Mouse (Mus musculus): ENCODE results near the gene Sgms2. TPM values are rescaled to one million over a fixed set of nuclear protein-coding genes. Genes with fewer than 3 reads are reported as not detected.

The Sgms2 gene
- 1 to 10 TPM; 2.0 to 2.7 TPM for total RNA-seq (2021)
- long read RNA-seq, experiment 1, partial matches to known transcripts: 0 of 3 reads
- long read RNA-seq, experiment 1, other reads (novel, unspliced or antisense): 3 of 3 reads
- long read RNA-seq, experiment 2, partial matches to known transcripts: 0 of 3 reads
- long read RNA-seq, experiment 2, other reads (novel, unspliced or antisense): 3 of 3 reads

DNA sequence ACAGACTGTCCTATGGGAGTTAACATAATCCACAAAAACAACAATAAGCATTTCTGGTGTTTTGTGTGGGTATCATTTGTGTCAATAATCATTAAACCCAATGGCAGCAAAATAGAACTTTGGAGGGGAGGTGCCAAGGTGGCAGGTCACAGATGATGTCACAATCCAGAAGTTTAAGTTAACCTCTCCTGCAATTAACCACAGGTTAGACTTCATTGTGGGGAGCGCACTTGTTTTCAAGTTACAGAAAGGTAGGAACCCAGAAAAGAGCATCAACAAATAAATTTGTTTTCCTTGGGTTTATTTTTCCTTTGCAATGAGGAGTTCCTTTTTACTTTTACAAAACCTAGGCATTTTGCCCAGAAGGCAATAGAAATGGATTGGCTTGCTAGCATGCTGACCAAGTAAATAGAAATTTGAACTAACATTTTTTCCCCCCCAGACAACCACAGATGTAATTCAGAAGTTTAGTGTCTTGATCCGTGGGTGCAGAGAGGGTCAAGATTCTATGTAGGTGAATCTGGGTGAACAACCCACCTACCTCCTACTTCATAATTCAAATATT lies at the start of gene Sgms2:
TSS of gene Sgms2 (minus strand) at position 51 of the 565 bp plus-strand sequence.
- no peak for DNase-seq
- intact Hi-C loops (cut with DNase I): no loop called here

DNA sequence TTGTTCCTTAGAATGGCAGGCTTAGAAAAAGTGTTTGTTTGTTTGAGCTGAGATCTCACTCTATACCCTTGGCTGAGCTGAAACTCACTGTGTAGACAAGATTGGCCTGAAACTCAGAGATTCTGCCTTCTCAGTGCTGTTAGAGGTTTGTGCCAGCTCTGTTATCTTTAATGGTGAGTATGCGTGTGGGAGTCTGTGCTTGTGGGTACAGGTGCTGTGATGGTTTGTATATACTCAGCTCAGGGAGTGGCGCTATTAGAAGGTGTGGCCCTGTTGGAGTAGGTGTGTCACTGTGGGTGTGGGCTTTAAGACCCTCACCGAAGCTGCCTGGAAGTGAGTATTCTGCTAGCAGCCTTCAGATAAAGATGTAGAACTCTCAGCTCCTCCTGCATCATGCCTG lies 34.0 kb upstream of the Sgms2 start:
- DNase-seq: no peak
- intact Hi-C loops (cut with DNase I): no loop called here

DNA sequence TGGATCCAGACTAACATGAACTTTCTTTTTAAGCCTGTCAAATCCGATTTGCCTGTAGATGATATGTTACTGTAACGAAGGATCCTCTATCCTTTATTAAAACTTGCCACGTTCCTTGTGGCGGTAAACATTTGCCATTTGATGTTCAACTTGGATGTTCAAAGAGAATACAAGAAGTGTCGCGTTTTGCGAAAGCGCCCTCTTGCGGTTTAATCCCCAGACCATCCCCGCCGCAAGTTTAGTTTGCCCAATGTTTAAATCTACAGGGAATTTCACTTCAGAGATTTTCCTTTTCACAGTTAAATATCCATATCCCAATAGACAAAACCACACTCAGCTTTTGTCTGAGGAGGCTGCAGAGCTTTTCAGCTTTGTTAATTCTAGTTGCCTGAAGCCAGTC lies 33.6 kb upstream of the Sgms2 start:
- intact Hi-C loops (cut with DNase I): loop anchor here (1.0 kb wide), 1 partner anchor 203 kb away; no protein-coding TSS in a partner anchor
- peak; percentile 55 to 66 for DNase-seq

DNA sequence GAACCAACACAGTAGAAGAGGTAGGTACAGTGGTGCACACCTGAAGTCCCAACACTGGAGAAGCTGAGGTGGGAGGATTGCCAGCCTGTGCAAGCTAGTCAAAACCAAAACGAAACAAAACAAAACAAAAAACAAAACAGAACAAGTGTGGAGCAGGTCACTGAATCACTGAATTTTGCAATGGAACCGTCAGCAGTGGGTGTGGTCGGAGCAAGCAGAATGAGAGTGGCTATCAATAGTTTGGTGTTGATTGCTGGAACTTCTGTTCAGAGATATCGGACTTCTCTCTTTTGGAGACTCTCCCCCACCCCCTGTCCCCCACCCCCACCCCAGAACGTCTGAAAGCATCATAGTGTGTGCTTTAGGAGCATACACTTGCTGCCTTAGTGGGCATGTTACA lies 33.0 kb upstream of the Sgms2 start:
- intact Hi-C loops (cut with DNase I): loop anchor here (1.0 kb wide), 1 partner anchor 203 kb away; no protein-coding TSS in a partner anchor

DNA sequence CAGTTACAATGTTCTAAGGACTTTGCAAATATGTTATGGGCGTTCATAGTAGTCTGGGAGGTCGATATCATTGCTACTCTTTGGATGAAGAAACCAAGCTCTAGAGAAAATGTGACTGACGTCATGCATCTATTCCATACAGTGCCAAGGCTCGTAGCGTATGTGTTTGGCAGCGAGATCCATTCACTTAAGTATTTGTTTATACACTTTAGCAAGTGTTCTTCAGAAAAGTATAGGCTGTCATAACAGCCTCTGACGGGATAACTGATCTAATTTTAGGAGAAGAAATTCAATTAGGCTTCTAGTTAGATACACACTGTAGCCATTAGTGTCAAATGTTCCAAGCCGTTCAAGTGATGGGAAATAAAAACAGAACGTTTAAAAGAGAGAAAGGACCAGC lies 32.5 kb upstream of the Sgms2 start:
- intact Hi-C loops (cut with DNase I): loop anchor here (1.0 kb wide), 1 partner anchor 202 kb away; no protein-coding TSS in a partner anchor
- DNase-seq: no peak

More for the DNA sequence above, 33.0 kb upstream of the Sgms2 start:
- DNase-seq: no peak

DNA sequence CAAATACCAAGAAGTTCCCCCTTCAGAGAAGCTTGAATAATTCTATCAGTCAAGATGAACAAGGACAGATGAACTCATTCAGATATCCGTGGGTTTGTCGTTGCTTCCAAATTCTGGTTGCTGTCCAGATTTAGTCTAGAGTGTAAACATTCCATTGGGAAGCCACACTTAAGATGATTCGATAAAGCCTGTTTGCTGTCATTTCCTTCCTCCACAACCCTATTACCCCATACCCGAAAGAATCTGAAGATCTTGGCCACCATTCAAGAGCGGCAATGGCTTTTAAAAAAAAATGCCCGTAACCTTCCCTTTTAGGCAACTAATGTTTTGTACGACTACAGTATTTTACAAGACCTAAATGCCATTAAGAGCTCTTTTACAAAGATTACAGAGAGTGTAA lies 31.0 kb upstream of the Sgms2 start:
- intact Hi-C loops (cut with DNase I): no loop called here
- no peak for DNase-seq

DNA sequence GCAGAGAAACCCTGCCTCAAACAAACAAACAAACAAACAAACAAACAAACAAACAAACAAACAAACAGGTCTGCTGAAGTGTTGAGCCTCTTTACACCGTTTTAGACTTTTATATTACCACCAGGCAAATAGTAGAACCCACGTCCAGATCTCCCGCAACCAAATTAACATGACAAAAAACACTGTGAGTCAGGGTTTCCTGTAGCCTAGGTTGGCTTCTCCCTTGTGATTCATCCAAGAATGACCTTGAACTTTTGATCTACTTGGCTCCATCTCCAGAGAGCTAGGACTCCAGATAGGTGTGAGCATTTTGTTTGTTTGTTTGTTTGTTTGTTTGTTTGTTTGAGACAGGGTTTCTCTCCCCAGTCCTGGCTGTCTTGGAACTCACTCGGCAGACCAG lies 30.0 kb upstream of the Sgms2 start:
- no peak for DNase-seq
- intact Hi-C loops (cut with DNase I): no loop called here

DNA sequence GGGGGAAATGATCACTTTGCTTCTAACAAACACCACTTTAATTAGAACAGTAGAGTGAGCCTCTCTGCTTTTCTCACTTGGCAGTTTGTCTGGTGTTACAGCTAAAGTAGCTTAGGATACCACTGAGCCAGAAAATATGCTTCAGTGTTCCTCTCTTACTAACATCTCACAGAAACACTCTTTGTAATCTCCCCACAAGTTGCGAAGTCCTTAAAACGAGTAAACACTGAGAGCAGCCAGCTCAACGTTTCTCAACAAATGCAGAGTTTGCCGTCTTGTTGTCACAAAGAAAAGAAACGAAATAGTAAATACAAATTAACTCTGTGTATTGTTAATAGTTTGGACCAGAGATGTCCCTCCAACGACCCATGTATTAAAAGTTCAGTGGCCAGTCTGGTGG lies 26.5 kb upstream of the Sgms2 start:
- DNase-seq: no peak
- intact Hi-C loops (cut with DNase I): no loop called here

DNA sequence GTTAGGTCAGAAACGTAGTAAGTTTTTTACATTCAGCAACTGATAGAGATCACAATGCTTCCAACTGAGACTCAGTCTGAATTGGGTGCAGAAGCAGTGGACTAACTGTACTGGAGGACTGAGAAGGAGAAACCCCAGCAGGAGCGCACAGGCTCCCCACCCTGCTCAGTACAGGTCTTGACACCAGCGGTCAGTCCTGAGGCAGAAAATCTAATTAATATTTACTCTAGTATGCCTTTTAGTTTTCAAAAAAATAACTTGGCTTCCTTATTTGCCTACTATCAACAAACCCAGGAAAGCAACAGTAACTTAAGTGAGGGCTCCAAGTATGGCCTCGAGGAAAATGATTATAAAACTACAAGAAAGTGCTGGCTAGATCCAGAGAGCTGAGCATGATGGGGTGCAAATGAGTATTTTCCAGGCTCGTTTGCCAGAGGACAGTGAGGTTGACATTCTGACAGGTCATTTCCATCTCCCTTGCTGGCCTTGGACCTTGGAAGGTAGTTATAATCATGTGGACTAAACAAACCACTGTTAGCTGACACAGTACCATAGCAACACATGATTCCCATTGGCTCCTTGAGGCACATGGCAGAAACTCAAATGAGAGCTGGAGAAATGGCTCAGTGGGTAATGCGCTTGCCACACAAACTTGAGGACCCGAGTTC lies 25.3 kb upstream of the Sgms2 start:
- no peak for DNase-seq
- intact Hi-C loops (cut with DNase I): no loop called here

DNA sequence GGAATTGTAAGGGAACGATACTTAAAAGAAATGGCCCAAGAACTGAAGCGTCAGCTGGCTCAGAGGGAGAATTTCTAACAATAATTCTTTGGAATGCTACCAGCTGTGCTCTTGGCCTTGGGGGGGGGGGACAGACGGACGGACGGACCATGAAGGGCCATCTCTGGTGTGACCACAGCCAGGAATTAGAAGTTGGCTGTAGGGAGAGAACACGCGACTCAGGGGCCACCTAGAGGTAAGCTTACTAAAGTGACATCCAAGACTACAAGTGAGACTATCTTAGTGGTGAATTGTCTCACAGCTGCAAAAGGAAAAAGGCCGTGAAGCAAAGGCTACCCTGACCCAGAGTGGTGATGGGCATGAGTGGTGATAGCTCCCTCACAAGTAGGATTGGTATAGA lies 20.4 kb upstream of the Sgms2 start:
- intact Hi-C loops (cut with DNase I): no loop called here
- no peak for DNase-seq

DNA sequence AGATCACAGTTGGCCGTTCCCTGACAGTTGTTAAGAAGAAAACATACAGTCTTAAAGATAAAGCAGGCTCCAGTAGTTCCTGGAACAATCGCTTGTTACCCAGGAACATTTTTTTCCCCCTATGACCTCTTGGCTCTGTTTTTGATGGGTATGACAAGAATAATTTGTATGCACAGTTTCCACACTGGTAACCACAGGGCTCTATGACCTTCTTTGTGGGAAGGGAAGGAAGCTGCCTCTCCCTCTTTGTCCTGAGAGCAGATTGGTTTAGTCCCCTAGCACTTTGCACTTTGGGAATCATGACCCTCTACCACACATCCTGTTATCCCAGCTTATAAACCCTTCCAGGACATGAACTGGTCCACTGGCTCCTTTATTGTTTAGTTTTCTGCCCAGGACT lies 16.8 kb upstream of the Sgms2 start:
- DNase-seq: no peak
- intact Hi-C loops (cut with DNase I): no loop called here

DNA sequence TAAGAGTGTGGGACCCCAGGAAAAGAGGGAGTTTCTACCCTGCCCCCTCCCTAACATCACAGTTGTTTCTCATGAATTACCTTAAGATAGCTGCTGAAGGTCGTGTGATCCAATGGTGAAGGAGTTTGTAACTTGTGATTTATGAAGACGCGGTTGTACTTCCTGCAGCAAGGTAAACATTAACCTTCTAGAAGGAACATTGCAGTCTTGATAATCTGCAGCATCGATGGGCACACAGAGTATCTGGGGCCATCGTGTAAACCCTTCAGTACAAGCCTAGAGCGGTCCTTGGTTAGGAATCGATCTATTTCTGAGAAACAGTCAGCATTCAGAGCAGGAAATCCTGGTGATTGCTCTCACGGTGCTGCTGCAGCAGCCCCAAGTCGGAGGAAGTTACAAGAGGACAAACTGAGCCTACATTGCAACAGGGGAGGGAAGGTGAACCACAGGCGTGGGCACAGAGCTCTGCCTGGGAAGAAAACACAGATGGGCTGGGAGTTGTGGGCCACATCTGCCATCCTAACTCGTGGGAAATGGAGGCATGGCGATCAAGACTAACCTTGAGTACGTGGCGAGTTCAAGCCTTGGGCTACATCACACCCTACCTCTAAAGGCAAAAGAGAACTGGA lies 13.5 kb upstream of the Sgms2 start:
- intact Hi-C loops (cut with DNase I): no loop called here
- DNase-seq: no peak

DNA sequence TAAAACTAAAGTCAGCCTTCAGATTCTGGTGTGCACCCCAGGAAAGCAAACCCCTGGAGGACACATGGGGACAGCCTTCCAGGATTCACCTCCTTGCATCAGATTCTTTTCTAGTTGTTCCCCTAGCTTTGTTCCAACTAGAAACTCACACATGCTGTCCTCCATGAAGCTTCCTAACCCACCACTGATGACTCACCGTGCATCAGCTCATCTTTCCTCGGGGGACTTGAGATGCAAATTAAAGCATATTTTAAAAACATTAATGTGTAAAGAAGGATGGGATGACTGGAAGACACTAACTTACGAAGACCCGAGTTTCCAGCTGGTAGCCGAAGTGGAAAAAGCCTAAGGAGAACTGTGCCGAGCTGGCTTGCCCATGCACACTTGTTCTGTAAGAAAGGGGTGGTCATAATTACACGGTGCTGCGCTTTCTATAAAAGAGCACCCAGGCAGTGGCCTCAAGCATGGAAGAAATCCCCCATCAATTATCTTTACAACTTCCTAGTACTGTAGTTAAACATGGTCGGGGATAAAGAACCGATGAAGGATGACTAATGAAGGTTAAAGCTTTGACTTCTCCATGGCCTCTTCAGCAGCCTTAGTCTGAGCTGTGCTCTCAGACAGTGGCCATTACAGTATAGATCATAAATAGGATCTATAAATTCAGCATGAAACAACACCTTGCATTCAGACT lies 10.6 kb upstream of the Sgms2 start:
- intact Hi-C loops (cut with DNase I): no loop called here
- no peak for DNase-seq

DNA sequence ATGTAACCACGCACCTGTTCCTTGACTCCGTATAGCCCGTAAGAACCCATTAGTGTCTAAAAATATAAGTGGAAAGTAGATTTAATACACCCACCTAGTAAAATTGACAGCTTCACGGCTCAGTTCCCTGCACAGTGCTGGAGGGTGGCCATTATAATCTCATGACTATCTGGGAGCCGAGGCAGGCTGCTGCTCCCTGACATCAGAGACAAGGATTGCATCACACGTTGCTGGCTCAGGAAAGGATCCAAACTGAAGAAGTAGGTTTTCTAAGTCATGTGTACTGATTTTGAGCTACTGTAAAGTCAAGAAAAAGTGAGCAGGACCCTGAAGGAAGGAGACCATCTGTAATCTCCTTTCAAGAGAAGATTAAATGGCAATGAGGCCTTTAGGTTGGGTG lies 8.4 kb upstream of the Sgms2 start:
- DNase-seq: no peak
- intact Hi-C loops (cut with DNase I): no loop called here

DNA sequence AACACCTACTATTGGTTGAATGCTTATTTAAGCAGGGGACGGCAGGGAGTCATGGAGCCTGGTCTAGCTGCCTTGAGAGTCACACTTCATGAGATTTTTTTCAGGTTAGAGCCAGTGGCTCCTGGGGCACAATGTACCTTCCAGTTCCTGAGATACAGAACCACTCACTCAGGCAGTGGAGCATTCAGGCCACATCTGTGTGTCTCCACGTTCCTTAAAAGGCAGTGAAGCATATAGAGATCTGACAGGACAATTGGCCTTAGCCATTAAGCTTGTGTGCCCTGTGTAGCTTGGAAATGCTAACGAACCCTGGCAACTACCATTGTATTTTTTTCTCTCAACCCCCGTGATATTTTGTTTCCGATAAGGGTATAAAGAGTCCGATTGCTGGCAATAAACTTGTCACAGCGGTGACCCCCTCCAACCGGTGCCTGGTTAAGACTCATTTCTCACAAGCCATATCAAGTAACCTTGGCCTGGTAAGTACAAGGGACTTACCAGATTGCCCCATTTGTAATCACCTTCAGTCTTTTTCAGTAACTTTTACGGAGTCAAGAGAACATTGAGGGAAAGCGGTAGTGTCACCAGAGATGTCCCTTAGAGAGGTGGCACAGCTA lies 5.4 kb upstream of the Sgms2 start:
- DNase-seq: no peak
- intact Hi-C loops (cut with DNase I): no loop called here

DNA sequence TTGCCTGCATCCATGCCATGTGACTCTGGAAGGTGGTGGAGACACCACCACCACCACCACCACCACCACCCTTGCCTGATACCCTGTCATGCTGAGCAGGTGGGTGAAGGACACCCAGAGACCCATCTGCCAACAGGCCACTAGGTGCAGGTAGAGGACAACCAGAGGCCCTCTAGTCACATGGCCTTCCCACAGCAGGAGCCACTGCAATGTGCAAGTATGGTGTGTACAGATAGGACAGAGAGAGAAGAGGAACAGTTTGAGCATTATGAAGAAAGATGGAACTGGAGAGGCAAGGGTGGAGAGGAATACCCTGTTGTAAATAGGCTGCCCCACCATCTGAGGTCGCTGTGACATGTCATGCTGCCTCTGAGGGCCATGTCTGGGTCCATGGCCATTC lies 3.9 kb upstream of the Sgms2 start:
- intact Hi-C loops (cut with DNase I): no loop called here
- DNase-seq: no peak

DNA sequence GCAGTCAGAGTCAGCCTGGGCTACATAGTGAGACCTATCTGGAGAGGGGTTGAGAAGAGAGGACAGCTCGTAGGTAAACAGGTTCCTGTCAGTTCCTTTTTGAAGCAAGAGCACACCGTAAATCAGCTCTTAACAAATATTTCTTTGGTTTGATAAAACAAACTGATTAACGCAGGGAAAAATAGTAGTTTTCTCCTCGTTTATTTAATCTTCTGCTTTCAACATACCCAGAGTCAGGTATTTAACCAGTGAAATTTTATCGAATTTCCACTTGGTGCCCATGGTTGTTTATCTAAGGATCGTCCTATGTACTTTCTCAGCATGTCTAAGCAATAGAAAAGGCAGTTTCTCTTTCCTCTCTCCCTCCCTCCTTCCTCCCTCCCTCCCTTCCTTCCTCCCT lies 2.0 kb upstream of the Sgms2 start:
- intact Hi-C loops (cut with DNase I): no loop called here
- DNase-seq: no peak

DNA sequence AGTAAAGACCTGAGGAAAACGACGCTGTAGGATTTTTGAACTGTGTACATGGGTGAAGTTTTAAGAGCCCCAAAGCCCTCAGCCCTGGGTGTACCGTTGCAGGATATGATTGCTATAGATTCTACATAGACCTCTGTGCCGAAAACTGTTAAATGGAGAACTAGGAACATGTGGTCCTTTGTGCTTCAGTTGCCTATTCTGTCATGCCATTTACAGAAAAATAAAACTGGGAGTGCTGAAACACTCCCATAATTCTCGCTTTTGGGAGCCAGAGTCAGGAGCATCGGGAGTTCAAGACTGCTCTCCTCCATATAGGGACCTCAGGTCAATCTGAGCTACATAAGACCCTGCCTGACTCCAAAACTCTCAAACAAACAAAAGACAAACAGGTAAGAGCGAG lies 769 bp upstream of the Sgms2 start:
- intact Hi-C loops (cut with DNase I): no loop called here

DNA sequence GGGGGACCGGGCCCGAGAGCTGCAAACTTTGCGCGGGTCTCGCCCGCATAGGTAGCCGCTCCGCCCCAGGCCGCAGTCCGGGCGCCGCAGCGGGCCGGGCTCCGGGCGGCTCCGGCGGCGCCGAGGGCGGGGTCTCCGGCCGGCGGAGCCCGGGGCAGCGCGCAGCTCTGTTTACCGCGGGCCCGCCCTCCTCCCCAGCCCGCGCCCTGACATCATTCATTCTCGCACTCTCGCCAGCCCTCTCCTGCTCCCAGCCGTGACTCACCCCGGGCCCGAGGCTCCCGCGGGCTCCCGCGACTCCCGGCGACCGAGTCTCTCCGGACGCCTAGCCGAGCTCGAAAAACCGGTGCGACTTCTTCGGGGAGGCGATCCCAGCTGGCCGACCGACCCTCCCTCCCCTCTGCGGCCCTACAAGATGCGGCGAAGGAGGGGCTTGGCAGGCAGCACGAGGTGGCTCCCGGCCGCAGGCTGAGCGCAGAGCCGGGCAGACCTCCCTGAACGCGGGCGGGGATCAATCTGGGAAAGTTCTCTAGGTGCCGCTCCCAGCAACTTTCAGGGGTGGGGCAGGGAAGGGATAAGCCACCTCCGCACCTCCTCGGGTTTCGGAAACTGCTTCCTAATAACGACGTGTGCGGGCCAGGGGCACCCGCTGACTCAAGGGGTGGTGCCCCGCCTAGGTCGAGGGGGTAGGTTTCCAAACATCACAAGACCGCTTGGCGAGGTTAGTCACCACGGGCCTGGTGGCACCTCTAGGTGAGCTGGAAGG lies 885 bp downstream of the Sgms2 start:
- peak; percentile 71 to 79 for DNase-seq
- intact Hi-C loops (cut with DNase I): no loop called here

More for the DNA sequence above, 769 bp upstream of the Sgms2 start:
- DNase-seq: no peak

DNA sequence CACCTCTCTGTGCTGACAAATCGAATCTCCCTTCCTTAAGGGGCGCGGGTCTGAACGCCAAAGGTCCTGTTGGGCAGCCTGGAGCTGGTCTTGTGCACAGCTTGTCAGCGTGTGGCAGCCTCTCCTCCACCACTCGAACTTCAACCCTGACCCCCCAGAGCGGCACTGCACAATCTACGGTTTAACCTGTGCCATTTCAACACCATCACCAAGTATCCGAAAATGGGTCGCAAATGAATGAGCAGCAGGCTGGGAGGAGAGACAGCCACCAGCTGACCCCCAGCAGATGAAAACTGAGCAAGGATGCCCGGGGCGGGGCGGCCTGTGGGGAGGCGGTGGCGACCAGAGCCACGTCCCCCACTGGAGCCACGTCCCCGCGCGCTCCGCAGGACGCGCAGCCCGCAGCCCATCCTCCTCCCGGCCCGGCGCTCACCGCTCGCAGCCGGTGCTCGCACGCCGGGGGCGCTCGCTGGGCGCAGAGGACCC lies 1.5 kb downstream of the Sgms2 start:
- DNase-seq: peak in 1 of 2 experiments; percentile 64
- intact Hi-C loops (cut with DNase I): no loop called here
